Mouse (Mus musculus) small intestine, adult 2 months (tissue): ENCODE results near the gene Fign.

Source experiments
- CTCF ChIP-seq: fragments of 200-500 bp; IDR thresholded peaks from 2 replicates; pipeline ENCODE4 v1.5.1; 2012; ENCODE audit warnings: low read depth, mild to moderate bottlenecking, control low read depth, inconsistent platforms, low read length, moderate library complexity, mixed read lengths; ENCODE audit not compliant: insufficient replicate concordance, insufficient read length; ENCODE audit errors: extremely low read depth
- POLR2A ChIP-seq: fragments of 200-500 bp; IDR thresholded peaks from 2 replicates; pipeline ENCODE4 v1.6.1; 2012; ENCODE audit warnings: low read depth, mild to moderate bottlenecking, control low read depth, inconsistent platforms, low read length, moderate library complexity

GRCm38 (mm10) chr2:63925721-63926235 lies 172.1 kb downstream of the Fign start:
- TF ChIP-seq CTCF (no peak), POLR2A (no peak)
